Mouse (Mus musculus) bone marrow macrophage, adult 2 months (primary cell): ENCODE measurements around the gene Trp53tg5. TPM values are rescaled to one million over a fixed set of nuclear protein-coding genes. Genes with fewer than 3 reads are reported as not detected.

Experiments used
- H3K27ac ChIP-seq: 2 replicates; pipeline ENCODE4 v1.5.1; 2012; ENCODE audit warnings: low read depth, low read length; ENCODE audit not compliant: insufficient read depth
- H3K4me1 ChIP-seq: 2 replicates; pipeline ENCODE4 v1.6.1; 2012; ENCODE audit warnings: low read length; ENCODE audit not compliant: control insufficient read depth, insufficient read depth
- H3K4me3 ChIP-seq: 2 replicates; pipeline ENCODE4 v1.5.1; 2012; ENCODE audit warnings: mild to moderate bottlenecking, low read length, moderate library complexity; ENCODE audit not compliant: insufficient read depth
- CTCF ChIP-seq: IDR thresholded peaks from 2 replicates; pipeline ENCODE4 v1.5.1; 2012; ENCODE audit warnings: low read depth, mild to moderate bottlenecking, low read length, moderate library complexity
- POLR2A ChIP-seq: IDR thresholded peaks from 2 replicates; pipeline ENCODE4 v1.6.1; 2012; ENCODE audit warnings: mild to moderate bottlenecking, low read depth, low read length, borderline replicate concordance
- polyA plus RNA-seq: library from polyadenylated mRNA; stranded (reverse); fragments of >200 nt; gene quantifications from 2 replicates; pipeline ENCODE4 v1.2.4, GENCODE M21; 2012; ENCODE audit not compliant: missing spikeins, insufficient read depth, insufficient read length

Gene Trp53tg5
- polyA plus RNA-seq, 1 experiment, result not detected

DNA sequence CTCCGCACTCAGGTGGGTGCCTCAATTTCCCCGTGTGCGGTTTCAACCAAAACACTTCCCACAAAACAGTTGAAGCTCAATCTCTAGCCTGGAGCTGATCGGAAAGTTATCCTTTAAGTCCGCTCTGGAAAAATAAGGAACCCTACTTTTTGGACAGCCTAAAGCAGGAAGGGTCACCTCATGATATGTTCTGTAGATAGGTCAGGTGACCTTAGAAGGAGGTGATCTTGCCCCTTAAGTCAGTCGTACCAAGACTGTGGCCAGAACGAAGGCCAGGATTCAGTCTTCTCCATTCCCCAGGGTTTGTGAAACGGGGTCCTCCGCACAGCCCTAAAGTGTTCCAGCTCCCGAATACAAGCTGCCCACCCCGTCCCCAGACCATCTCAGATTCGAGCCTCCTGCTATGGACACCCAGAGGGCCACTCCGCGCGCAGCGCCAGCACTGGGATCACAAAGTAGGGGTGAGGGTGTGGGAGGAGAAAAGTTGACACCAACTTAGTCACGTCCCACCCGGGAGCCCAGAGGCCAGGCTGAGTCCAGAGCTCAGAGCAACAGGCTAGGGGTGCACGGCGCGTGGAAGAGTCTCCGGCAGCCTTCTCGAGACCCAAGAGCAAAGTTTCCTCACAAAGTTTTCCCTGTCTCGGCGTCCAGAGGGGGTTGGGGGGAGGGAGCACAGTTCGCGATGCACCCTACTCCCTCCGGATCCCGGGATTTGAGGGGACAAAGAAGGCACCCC is 31.0 kb downstream of the Trp53tg5 start:
- Histone ChIP-seq H3K4me3 (peak overlapping the region; percentile 81), H3K27ac (peak overlapping the region; percentile 90), H3K4me1 (peaks cover 45% of the 10 kb centered on the region)
- TF ChIP-seq POLR2A (no peak), CTCF (no peak)

DNA sequence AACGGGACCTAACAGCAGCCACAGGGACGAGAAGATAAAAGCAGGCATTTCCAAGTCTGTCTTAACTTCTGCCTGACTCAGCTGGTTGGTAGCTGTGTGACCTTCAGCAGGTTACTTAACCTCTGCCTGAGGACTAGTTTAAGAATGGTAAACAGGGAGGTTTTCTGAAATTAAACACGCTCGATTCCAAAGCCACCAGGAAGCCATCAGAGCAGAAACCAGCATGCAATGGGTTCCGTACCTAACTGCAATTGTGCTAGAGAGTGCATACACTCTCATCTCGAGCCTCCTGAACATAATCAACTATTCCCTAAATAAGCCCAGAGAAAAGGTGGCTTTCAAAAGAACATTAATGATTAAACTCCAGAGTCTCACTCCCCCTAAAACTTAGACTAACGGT is 31.8 kb downstream of the Trp53tg5 start:
- Histone ChIP-seq H3K27ac (peak overlapping the region; percentile 90), H3K4me3 (peak overlapping the region; percentile 81), H3K4me1 (peaks cover 53% of the 10 kb centered on the region)
- TF ChIP-seq POLR2A (no peak), CTCF (no peak)

DNA sequence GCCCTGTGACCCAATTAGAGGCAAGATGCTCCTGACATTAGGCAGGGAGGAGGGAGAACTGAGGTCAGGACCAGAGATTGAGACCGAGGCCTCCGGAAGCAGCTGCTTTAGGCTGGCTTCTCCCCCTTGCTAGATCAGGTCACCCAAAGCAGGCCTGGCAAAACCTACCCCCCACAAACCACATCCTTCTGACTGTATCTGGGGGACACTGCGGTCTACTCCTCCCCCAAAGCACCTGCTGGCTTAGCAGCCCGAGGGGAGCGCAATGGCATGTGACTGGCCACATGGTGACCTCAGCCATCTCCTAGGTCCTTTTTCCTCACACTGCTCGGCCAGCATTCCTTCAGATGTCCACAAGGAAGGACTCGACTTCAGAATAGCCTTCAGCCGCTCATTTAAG is 32.4 kb downstream of the Trp53tg5 start:
- H3K4me1 ChIP-seq, result peaks cover 59% of the 10 kb centered on the region
- TF ChIP-seq POLR2A (no peak), CTCF (no peak)
- peak overlapping the region; percentile 90 for H3K27ac ChIP-seq
- H3K4me3 ChIP-seq, result peak overlapping the region; percentile 81

DNA sequence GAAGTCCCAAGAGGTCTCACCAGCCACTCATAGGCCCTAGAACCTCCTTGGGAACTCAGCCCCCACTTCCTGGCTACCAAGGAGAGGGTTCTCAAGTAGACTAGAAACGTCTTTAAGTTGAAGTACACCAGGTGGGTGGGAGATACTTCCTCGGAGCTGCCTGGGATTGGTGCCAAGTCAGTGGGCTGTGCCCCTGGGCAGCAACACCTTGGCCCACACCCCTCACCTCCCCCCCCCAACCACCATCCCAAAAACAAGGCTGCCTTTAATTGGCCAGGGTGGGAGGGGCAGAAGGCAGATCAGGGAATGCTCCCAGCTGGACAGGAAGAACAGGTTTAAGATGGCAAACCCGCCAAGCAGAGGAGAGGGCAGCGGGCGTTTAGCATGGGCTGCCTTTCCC is 33.2 kb downstream of the Trp53tg5 start:
- Histone ChIP-seq H3K4me1 (peaks cover 67% of the 10 kb centered on the region), H3K27ac (peak overlapping the region; percentile 90; the same call in 1 of the 2 replicates), H3K4me3 (peak overlapping the region; percentile 81)
- TF ChIP-seq CTCF (no peak), POLR2A (no peak)

DNA sequence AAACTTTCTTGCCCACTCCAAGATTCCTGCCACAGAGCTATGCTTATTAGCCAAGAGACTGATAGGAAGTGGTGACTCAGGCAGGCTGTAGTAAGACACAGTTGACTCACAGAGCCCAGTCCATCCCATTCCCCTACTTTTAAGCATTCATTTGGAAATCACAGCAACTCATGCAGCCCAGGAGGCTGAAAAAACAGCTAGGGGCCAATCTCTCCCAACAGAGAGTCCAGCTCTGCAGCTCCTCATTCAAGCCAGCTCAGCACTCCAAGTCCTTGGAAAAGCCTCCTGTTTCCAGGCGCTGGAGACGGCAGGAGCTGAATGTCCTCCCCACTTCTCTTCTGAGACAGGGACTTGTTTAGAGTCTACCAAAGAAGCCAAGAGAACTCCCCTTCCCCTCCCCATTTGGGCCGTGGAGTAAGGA is 34.5 kb downstream of the Trp53tg5 start:
- 0 out of 2 replicates have a peak, but pooled peaks have one; percentile 11 for TF ChIP-seq CTCF
- no peak for TF ChIP-seq POLR2A
- Histone ChIP-seq H3K4me1 (peaks cover 73% of the 10 kb centered on the region), H3K27ac (peak overlapping the region; percentile 48), H3K4me3 (peak overlapping the region; percentile 13; the same call in 1 of the 2 replicates)

DNA sequence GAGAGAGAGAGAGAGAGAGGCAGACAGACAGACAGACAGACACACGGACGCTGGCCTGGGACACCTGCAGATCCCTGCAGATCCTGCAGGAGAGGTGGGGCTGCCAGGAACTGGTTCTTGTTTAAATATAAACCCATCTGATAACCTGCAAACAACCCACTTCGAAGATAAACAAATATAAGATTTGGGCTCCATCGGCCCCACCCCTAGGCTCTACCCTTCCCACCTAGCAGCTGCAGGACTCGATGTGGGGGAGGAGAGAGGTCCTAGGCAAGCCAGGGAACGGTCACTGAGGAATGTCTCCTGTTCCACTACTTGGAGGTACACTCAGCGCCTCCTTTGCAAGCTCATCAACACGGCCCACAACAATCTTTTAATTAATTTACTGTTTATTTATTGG is 35.3 kb downstream of the Trp53tg5 start:
- Histone ChIP-seq H3K4me3 (no peak overlapping the region), H3K4me1 (peaks cover 73% of the 10 kb centered on the region), H3K27ac (no peak overlapping the region)
- no peak for TF ChIP-seq CTCF
- no peak for TF ChIP-seq POLR2A

DNA sequence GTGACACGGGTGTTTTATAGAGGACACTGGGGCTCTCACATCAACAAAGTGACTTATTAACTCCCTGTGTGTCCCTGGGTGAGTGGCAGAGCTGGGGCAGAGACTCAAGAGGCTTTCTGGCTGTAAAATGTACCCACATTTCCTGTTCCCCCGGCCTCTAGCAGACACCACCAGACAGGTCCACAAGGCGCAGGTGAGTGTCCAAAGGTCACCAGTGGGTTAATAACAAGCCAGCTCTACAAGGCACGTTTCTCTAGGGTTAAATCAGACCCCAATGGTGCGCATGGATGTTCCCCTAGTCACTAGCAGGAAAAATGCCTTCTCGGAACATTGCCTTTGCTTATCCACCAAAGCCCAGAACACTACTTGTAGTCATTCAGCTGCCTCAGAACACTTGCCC is 35.8 kb downstream of the Trp53tg5 start:
- Histone ChIP-seq H3K4me1 (peaks cover 77% of the 10 kb centered on the region), H3K27ac (no peak overlapping the region), H3K4me3 (no peak overlapping the region)
- no peak for TF ChIP-seq POLR2A
- no peak for TF ChIP-seq CTCF

- Histone ChIP-seq H3K4me1 (peaks cover 77% of the 10 kb centered on the region), H3K27ac (no peak overlapping the region), H3K4me3 (no peak overlapping the region)
- TF ChIP-seq POLR2A (no peak), CTCF (no peak)
Measured at GRCm38 (mm10) chr2:164436961-164437360, 36.6 kb downstream of the Trp53tg5 start.

GRCm38 (mm10) chr2:164436215-164436913 is 37.2 kb downstream of the Trp53tg5 start:
- peaks cover 77% of the 10 kb centered on the region for H3K4me1 ChIP-seq
- H3K4me3 ChIP-seq, result no peak overlapping the region
- TF ChIP-seq CTCF, result no peak
- TF ChIP-seq POLR2A, result no peak
- H3K27ac ChIP-seq, result no peak overlapping the region

DNA sequence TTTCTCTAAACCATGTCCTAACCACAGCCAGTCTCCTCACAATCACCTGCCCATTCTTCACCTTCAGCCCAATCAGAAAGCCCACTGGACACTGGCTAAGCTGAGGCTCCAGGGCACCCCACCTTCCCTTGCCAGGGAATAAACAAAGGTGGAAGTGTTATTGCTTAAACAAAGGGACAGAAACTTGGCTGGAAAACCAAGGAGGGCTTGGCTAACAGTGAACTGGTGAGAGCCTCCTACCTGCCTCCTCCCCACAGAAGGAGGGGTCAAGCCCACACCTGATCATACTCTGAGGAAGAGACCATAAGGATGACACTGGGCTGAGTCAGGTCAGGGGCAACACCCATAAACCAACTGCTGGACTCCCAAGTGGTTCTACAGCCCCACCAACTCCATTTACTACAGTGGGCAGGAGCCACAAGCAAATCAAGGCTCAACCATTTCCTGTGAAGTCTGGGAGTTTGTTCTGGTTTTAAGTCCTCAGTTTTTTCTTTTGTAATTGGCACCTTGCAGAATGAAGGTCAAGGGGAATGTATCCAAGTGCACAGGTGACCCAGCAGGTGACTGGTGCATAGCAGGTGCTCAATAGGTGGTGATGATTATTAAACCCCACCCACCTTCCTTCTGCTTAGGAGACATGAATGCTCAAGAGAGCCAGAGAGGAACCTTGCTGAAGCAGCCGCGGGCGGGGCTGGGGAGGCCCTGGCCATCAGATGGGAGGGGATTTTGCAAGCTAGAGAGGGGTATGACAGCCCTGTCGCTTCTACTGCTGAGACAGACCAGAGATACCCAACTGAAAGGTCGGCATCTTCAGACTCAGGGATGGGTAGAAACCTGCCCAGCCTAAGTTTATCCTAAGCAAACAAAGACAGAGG is 38.1 kb downstream of the Trp53tg5 start:
- no peak for TF ChIP-seq POLR2A
- TF ChIP-seq CTCF, result no peak
- Histone ChIP-seq H3K4me3 (no peak overlapping the region), H3K27ac (no peak overlapping the region), H3K4me1 (peaks cover 74% of the 10 kb centered on the region)
